Mouse (Mus musculus) heart, embryonic 11.5 days (tissue): ENCODE data around the gene Mymk. TPM values are rescaled to one million over a fixed set of nuclear protein-coding genes. Genes with fewer than 3 reads are reported as not detected.

ENCODE experiments used
- ATAC-seq: fragments of 200-750 bp; cut with Nextera tagmentation; replicated peaks from 2 replicates; pipeline ENCODE4 v1.8.0; 2017; ENCODE audit warnings: moderate library complexity; ENCODE audit not compliant: insufficient number of reproducible peaks, low FRiP score, low TSS enrichment
- H3K27ac ChIP-seq: fragments of 300-500 bp; sonication (generic); 2 replicates; pipeline ENCODE4 v1.5.1; 2014; ENCODE audit warnings: mild to moderate bottlenecking, low read depth, low read length
- H3K27me3 ChIP-seq: fragments of 300-500 bp; sonication (generic); 2 replicates; pipeline ENCODE4 v1.6.1; 2014; ENCODE audit warnings: mild to moderate bottlenecking, low read length, mixed read lengths; ENCODE audit not compliant: control insufficient read depth, insufficient read depth
- H3K36me3 ChIP-seq: fragments of 300-500 bp; sonication (generic); 2 replicates; pipeline ENCODE4 v1.6.1; 2014; ENCODE audit warnings: mild to moderate bottlenecking, low read length, moderate library complexity, mixed read lengths; ENCODE audit not compliant: control insufficient read depth, insufficient read depth
- H3K4me1 ChIP-seq: fragments of 300-500 bp; sonication (generic); 2 replicates; pipeline ENCODE4 v1.6.1; 2014; ENCODE audit warnings: low read length; ENCODE audit not compliant: control insufficient read depth, insufficient read depth
- H3K4me2 ChIP-seq: fragments of 300-500 bp; sonication (generic); 2 replicates; pipeline ENCODE4 v1.6.1; 2014; ENCODE audit warnings: mild to moderate bottlenecking, moderate library complexity
- H3K4me3 ChIP-seq: fragments of 300-500 bp; sonication (generic); 2 replicates; pipeline ENCODE4 v1.5.1; 2014; ENCODE audit warnings: low read depth, low read length
- H3K9ac ChIP-seq: fragments of 300-500 bp; sonication (generic); 2 replicates; pipeline ENCODE4 v1.6.1; 2014; ENCODE audit warnings: mild to moderate bottlenecking, low read depth, low read length, moderate library complexity
- H3K9me3 ChIP-seq: fragments of 300-500 bp; sonication (generic); replicated peaks from 2 replicates; pipeline ENCODE4 v1.6.1; 2016; ENCODE audit warnings: low read length; ENCODE audit not compliant: control insufficient read depth
- WGBS: fragments of 180-500 bp; shearing (Covaris S2); extraction: QIAGEN DNeasy Blood & Tissue Kit; methylation state at CpG from one replicate; pipeline ENCODE4 v1.1.7; 2014; ENCODE audit not compliant: insufficient replicate concordance; 5-methylcytosine and 5-hydroxymethylcytosine counted together
- polyA plus RNA-seq: library from polyadenylated mRNA; unstranded; fragments of >200 nt; fragmentation: Nextera tagmentation; extraction: Ambion mirVana; gene quantifications from 2 replicates; pipeline ENCODE4 v1.2.1, GENCODE M21; 2014

Gene Mymk
- polyA plus RNA-seq, 1 experiment from 2014 or later, result 0.23 TPM

DNA sequence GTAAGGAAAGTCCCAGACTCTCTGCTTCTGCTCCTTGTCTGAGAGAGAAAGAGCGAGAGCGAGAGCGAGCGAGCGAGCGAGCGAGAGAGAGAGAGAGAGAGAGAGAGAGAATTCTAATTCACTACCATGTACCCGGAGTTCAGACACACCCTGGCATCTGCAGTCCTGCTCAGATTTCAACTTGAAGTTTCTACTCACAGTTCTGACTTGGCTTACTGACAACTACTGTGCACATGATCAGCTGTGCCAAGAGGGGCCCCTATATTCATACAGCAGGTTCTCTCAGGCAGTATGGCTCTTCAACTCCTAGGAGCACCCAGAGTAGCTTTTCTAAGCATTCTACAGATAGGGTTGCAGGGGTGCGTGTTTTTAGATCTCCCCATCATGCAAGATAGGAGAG, 12.8 kb downstream of the Mymk start:
- H3K9me3 ChIP-seq, result no peaks in the 10 kb centered on the region
- H3K9ac ChIP-seq, result 0 out of 2 replicates have a peak overlapping the region, but pooled peaks have one; percentile 6
- peaks cover 9% of the 10 kb centered on the region for H3K4me1 ChIP-seq
- 85% methylated on average over 9 of the region's 9 CpGs for WGBS
- no peak for ATAC-seq
- H3K27me3 ChIP-seq, result no peaks in the 10 kb centered on the region
- no peak overlapping the region for H3K27ac ChIP-seq
- no peaks in the 10 kb centered on the region for H3K36me3 ChIP-seq
- H3K4me3 ChIP-seq, result no peak overlapping the region
- H3K4me2 ChIP-seq, result no peak overlapping the region

DNA sequence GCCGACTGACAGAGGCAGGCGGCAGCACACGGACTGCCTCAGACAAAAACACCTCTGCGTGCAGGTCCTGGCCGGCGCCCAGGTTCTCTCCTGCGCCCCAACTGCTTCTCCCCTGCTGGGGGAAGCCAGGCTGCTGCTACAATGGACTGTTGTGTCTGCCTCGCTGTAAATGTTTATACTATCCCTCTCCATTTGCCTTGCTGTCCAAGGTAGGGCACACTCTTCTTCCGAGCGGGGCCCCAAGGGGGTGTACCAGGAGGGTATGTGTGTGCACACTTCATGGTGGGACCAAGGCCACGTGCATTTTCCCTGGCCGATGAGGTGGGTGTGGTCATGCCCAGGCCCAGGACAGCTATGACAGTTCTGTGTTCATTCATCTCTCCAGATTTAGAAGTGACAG, 13.2 kb downstream of the Mymk start:
- 49% methylated on average over 12 of the region's 12 CpGs for WGBS
- H3K9me3 ChIP-seq, result no peaks in the 10 kb centered on the region
- H3K4me2 ChIP-seq, result no peak overlapping the region
- H3K27me3 ChIP-seq, result no peaks in the 10 kb centered on the region
- H3K4me3 ChIP-seq, result no peak overlapping the region
- peaks cover 9% of the 10 kb centered on the region for H3K4me1 ChIP-seq
- ATAC-seq, result no peak
- no peaks in the 10 kb centered on the region for H3K36me3 ChIP-seq
- no peak overlapping the region for H3K27ac ChIP-seq
- no peak overlapping the region for H3K9ac ChIP-seq

DNA sequence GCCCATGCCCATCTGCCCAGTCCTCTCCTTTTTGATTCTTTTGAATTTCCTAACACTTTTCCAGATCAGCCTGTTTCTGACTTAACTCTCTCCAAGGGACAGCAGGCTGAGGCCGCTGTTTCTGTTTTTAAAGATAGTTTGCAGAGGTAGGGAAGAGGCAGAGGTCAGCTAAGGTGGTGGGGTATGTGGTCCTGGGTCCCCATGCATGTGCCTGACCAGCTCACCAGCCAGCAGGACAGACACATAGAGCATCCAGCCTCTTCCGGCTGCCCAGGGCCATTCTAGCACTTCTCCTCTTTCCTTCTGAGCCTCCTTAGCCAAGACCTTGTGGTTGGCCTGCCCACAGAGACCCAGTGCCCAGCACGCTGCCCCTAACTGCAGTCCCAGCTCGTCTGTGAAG, 13.7 kb downstream of the Mymk start:
- Histone ChIP-seq H3K4me1 (peaks cover 9% of the 10 kb centered on the region), H3K27me3 (no peaks in the 10 kb centered on the region), H3K36me3 (no peaks in the 10 kb centered on the region), H3K9ac (no peak overlapping the region), H3K4me2 (no peak overlapping the region), H3K27ac (no peak overlapping the region), H3K4me3 (no peak overlapping the region), H3K9me3 (no peaks in the 10 kb centered on the region)
- no peak for ATAC-seq
- 60% methylated on average over 4 of the region's 4 CpGs for WGBS

DNA sequence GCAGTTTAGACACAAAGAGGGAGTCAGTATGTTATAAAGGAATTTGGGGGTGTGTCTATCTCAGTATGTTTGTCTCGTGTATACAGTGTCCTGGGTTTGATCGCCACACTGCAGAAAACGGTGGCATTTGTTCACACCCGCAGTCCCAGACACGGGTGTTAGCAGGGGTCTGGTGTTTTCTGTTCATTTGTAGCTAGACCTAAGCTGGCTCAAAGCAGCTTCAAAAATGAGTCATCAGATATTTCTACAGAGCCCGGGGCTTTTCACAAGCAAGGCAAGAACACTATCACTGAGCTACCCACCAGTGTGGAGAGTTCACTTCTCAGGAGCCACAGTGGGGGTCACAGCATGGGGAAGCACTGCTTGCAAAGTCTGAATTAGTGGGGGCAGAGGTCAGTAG, 22.6 kb downstream of the Mymk start:
- Histone ChIP-seq H3K27me3 (no peaks in the 10 kb centered on the region), H3K9me3 (no peaks in the 10 kb centered on the region), H3K4me2 (no peak overlapping the region), H3K4me3 (no peak overlapping the region), H3K36me3 (no peaks in the 10 kb centered on the region), H3K27ac (no peak overlapping the region), H3K9ac (no peak overlapping the region), H3K4me1 (no peaks in the 10 kb centered on the region)
- WGBS, result 65% methylated on average over 6 of the region's 6 CpGs
- no peak for ATAC-seq

DNA sequence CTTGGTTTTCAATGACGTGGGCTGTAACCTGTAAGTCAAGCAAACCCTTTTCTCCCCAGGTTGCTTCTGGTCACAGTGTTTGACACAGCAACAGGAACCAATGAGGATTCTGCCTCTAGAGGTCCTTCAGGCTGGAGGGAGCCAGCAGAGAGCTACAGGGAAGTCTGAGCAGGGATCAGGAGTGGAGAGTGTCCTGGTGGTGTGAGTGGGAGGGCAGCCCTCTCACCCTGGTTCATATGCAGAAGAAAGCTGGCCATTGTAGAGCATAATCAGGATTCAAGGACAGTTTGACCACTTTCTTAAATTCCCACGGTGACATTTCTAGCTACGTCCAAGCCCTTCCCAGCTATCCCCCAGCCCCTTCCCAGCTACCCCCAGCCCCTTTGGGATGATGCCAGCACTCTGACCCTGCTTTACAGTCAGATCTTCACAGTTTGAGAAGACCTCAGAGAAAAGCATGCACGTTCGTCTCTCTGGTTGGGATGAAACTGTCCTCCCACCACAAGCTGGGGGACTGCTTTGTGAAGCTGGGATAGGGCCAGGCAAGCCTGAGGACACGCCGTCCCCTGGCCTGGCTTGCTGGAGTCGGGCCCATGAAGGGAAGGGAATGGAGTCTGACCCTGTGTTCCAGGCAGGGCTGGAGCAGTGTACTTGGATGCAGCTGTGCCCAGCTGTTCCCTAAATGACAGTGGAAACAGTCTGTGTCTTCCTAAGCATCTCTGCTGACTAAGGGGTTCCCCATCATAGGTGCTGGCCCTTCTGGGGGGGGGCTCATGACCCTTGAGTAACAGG, 25.8 kb downstream of the Mymk start:
- H3K9me3 ChIP-seq, result no peaks in the 10 kb centered on the region
- WGBS, result 72% methylated on average over 8 of the region's 8 CpGs
- H3K27me3 ChIP-seq, result no peaks in the 10 kb centered on the region
- no peaks in the 10 kb centered on the region for H3K4me1 ChIP-seq
- H3K4me3 ChIP-seq, result no peak overlapping the region
- no peak overlapping the region for H3K27ac ChIP-seq
- H3K9ac ChIP-seq, result no peak overlapping the region
- no peak for ATAC-seq
- no peaks in the 10 kb centered on the region for H3K36me3 ChIP-seq
- no peak overlapping the region for H3K4me2 ChIP-seq

DNA sequence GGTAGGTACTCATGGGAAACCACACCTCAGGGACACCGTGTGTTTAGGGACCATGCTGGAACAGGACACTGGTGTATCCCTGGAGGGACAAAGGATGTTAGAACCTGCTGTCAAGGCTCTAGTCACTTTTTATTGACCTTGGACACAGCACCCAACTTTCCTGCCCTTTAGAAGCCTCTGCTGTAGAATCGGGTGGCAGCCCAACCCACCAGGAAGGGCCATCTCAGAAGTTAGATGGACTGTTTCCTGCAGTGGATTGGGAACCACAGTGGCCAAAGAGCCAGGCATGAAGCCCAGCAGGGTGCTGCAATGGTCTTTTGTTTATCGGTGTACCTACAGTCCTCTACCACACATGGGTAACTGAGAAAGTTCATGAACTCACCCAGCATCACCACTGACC, 27.3 kb downstream of the Mymk start:
- Histone ChIP-seq H3K4me1 (no peaks in the 10 kb centered on the region), H3K27me3 (no peaks in the 10 kb centered on the region; the same call in 1 of the 2 replicates), H3K9me3 (no peaks in the 10 kb centered on the region), H3K9ac (no peak overlapping the region), H3K4me2 (no peak overlapping the region), H3K36me3 (no peaks in the 10 kb centered on the region), H3K4me3 (no peak overlapping the region), H3K27ac (no peak overlapping the region)
- 80% methylated on average over 3 of the region's 3 CpGs for WGBS
- ATAC-seq, result no peak

DNA sequence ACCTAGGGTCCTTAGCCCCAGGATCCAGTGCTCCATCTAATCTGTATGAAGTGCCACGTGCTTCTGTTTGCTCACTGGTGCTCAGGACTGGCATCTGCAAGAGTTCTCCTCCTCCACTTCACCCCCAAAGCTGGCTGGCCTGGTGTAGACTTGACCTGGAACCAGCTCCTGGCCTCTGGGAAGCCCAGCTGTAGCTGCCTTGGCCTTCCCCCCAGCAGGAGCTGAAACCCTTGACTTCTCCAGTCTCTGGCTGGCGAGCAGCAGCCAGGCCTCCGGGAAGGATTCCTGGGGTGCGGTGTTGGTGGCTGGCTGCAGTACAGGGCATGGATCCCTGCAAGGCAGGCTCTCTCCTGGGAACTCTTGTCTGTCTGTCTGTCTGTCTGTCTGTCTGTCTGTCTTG, 27.8 kb downstream of the Mymk start:
- 66% methylated on average over 4 of the region's 4 CpGs for WGBS
- ATAC-seq, result no peak
- Histone ChIP-seq H3K4me3 (no peak overlapping the region), H3K27ac (no peak overlapping the region), H3K4me1 (no peaks in the 10 kb centered on the region), H3K9me3 (no peaks in the 10 kb centered on the region), H3K4me2 (no peak overlapping the region), H3K36me3 (no peaks in the 10 kb centered on the region), H3K27me3 (no peaks in the 10 kb centered on the region; the same call in 1 of the 2 replicates), H3K9ac (no peak overlapping the region)

DNA sequence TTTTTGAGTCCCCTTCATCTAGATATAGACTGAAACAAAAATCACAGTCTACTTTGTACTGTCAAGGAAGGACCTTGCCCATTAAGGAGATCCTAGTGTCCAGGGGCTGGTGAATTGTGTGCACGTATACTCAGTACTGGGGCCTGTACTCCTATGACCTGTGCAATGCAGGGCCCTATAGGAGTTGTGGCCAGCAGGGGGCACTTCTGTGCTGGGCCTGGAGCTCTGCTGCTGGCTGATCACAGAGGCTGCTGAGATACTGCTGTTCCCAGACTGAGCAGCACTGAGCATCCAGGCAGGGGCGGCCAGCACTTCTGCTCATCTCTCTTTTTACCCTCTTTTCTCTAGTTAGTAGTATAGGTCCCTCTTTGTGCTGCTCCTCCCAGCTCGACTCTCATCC, 28.5 kb downstream of the Mymk start:
- Histone ChIP-seq H3K36me3 (no peaks in the 10 kb centered on the region), H3K4me2 (no peak overlapping the region), H3K4me1 (no peaks in the 10 kb centered on the region), H3K27ac (no peak overlapping the region), H3K27me3 (no peaks in the 10 kb centered on the region; the same call in 1 of the 2 replicates), H3K4me3 (no peak overlapping the region), H3K9me3 (no peaks in the 10 kb centered on the region), H3K9ac (no peak overlapping the region)
- 17% methylated on average over 3 of the region's 3 CpGs for WGBS
- ATAC-seq, result peak; percentile 47; the same call in 1 of the 2 replicates
